ENCODE assay signal across 19 mouse cellular contexts in the genomic region with DNA sequence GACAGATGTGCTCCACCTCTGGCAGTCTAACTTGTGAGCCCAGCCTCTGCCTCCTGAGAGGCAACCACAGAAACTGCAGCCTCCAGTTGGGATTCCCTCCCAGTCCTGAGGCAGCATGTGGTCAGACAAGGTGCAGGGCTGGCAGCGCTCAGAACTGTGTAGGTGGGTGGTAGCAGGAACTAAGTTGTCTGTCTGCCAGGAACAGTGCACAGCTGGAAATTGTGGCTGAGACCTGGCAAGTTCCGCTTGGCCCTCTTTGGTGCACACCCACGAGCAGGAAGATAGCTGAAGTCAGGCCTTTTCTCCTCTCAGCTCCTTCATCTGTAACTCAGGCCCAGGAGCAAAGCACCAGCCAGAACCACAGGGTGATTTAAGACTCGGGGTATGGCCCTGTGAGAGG.
DNase-seq lines count a peak whose midpoint lies in the region; ATAC-seq and TF ChIP-seq lines count a peak whose summit lies in the region.
"Had no signal": no experiment of that assay in that cellular context is flagged by ENCODE, and none has a peak within 500 bp of the region (broad histone marks: within the 10 kb centered on the region; RNA-seq: fewer than 3 reads in every experiment).

No protein-coding gene starts in this region.

- H3K4me3 ChIP-seq in intestine, postnatal 0 days (ENCODE audit: low read depth, low read length): no peak overlapping the region
- no peak overlapping the region for H3K4me3 ChIP-seq in midbrain, embryonic 15.5 days
- H3K4me3 ChIP-seq: myocyte had no signal

- no peak overlapping the region for H3K9ac ChIP-seq in intestine, postnatal 0 days (ENCODE audit: low read depth, low read length)
- H3K9ac ChIP-seq in midbrain, embryonic 15.5 days: no peak overlapping the region
- H3K9ac ChIP-seq: hindbrain, embryonic 14.5 days had no signal

- H3K27ac ChIP-seq in intestine, postnatal 0 days (ENCODE audit: low read depth, low read length): no peak overlapping the region
- H3K27ac ChIP-seq in midbrain, embryonic 15.5 days: no peak overlapping the region
- H3K27ac ChIP-seq: hindbrain, embryonic 14.5 days; stomach, postnatal 0 days had no signal

- DNase-seq in heart, adult 11 months: peak; percentile 91
- DNase-seq in heart, adult 9 months (ENCODE audit: low spot score in 2 of 2): no peak
- DNase-seq in 3T3-L1 (ENCODE audit: low read depth, low spot score): peak; percentile 6
- DNase-seq in fat pad, adult 2 months (ENCODE audit: extremely low read depth, low read depth, low spot score): peak; percentile 64
- peak; percentile 28 to 37 for DNase-seq in thymus, adult 18-20 months
- no peak for DNase-seq in retina, embryonic 14.5 days (ENCODE audit: low spot score)
- DNase-seq: adrenal gland, postnatal 14 days; cerebellum, adult 9-11 months; kidney, postnatal 14 days; layer of hippocampus, adult 9-11 months had no signal

- no peaks in the 10 kb centered on the region for H3K36me3 ChIP-seq in intestine, postnatal 0 days (ENCODE audit: control insufficient read depth, insufficient read depth)
- no peaks in the 10 kb centered on the region for H3K36me3 ChIP-seq in midbrain, embryonic 15.5 days (replicated peaks)

- no peak for TF ChIP-seq CTCF in intestine, postnatal 0 days (IDR thresholded peaks at IDR 0.05; ENCODE audit: low read depth)

- 75% methylated on average over 4 of the region's 4 CpGs for WGBS in intestine, postnatal 0 days
- whole genome bisulfite sequencing in midbrain, embryonic 15.5 days: 78% methylated on average over 4 of the region's 4 CpGs

- ATAC-seq in intestine, postnatal 0 days: no peak
- ATAC-seq in midbrain, embryonic 15.5 days (replicated peaks): no peak
- ATAC-seq: CD4-positive, CD25-positive, alpha-beta regulatory T cell, adult 4 months; intestine, embryonic 16.5 days had no signal

- H3K4me1 ChIP-seq in intestine, postnatal 0 days (replicated peaks; ENCODE audit: control insufficient read depth, insufficient read depth, low read length): no peaks in the 10 kb centered on the region
- no peaks in the 10 kb centered on the region for H3K4me1 ChIP-seq in midbrain, embryonic 15.5 days

- H3K4me2 ChIP-seq in intestine, postnatal 0 days (replicated peaks; ENCODE audit: low read depth): no peak overlapping the region
- no peak overlapping the region for H3K4me2 ChIP-seq in midbrain, embryonic 15.5 days
- H3K4me2 ChIP-seq: hindbrain, embryonic 14.5 days; liver, embryonic 11.5 days; midbrain, embryonic 11.5 days had no signal

- no peaks in the 10 kb centered on the region for H3K27me3 ChIP-seq in intestine, postnatal 0 days (replicated peaks; ENCODE audit: control insufficient read depth, insufficient read depth, low read length)
- no peaks in the 10 kb centered on the region for H3K27me3 ChIP-seq in midbrain, embryonic 15.5 days (replicated peaks)

- no peaks in the 10 kb centered on the region for H3K9me3 ChIP-seq in intestine, postnatal 0 days (ENCODE audit: control insufficient read depth)
- no peaks in the 10 kb centered on the region for H3K9me3 ChIP-seq in midbrain, embryonic 15.5 days

Comparison
In these comparisons a context has a peak if more than half of its experiments do, and no peak if none do; other contexts are left out.
1. DNase-seq: peak in heart, adult 11 months (single experiment), 3T3-L1 (single experiment), fat pad, adult 2 months (single experiment) and thymus, adult 18-20 months (2 of 2); none in heart, adult 9 months (0 of 2) and retina, embryonic 14.5 days (single experiment).